Mouse (Mus musculus): ENCODE results near the gene Rpusd4.

DNA sequence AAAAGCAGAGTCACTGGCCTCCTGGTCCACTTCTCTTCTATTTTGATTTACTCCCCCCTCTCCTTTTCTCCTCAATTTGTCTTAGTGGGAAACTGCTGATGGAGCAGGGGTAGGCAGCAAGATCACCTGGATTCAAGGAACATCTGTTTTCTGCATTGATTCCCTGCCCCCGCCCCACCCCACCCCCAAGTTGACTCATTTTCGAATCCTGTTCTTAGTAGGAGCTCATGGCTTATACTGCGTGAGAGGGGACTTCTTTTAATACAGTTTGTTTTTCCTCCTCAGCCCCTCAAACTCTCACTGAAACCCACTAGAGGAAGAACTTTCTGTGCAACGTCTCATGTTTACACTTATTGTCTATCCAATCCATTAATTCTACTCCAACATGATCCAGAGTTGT, 56.3 kb downstream of the Rpusd4 start:
- no peak for TF ChIP-seq CTCF (IDR thresholded peaks at IDR 0.05; ENCODE audit: borderline replicate concordance, insufficient read depth, low read depth, low read length)
- TF ChIP-seq POLR2A (IDR thresholded peaks at IDR 0.05; ENCODE audit: borderline replicate concordance, insufficient read depth, low read length), result no peak
